Mouse (Mus musculus): ENCODE measurements around the gene Rfx3.
A peak's percentile ranks its signal among the peaks of the same experiment; 100 is the strongest.

Rfx3 gene

GRCm38 (mm10) chr19:28010471-28011395 is at the start of gene Rfx3:
Gene Rfx3, minus strand, starts transcription at chr19:28011166.
- DNase-seq (ENCODE audit: low spot score): peak; percentile 90

GRCm38 (mm10) chr19:28052058-28052457 is 41.1 kb upstream of the Rfx3 start:
- no peak for DNase-seq (ENCODE audit: low spot score)

GRCm38 (mm10) chr19:28051571-28051970 is 40.6 kb upstream of the Rfx3 start:
- no peak for DNase-seq (ENCODE audit: low spot score)

- no peak for DNase-seq (ENCODE audit: low spot score)
These were observed 38.3 kb upstream of the Rfx3 start for GRCm38 (mm10) chr19:28049280-28049679.

- DNase-seq (ENCODE audit: low spot score): no peak
These were observed 35.8 kb upstream of the Rfx3 start for GRCm38 (mm10) chr19:28046806-28047205.

GRCm38 (mm10) chr19:28044950-28045349 is 34.0 kb upstream of the Rfx3 start:
- no peak for DNase-seq (ENCODE audit: low spot score)

GRCm38 (mm10) chr19:28011718-28012499 is 943 bp upstream of the Rfx3 start:
- DNase-seq (ENCODE audit: low spot score): no peak

- DNase-seq (ENCODE audit: low spot score): peak; percentile 95
These were observed 391 bp upstream of the Rfx3 start for GRCm38 (mm10) chr19:28011396-28011717.

- peak; percentile 44 for DNase-seq (ENCODE audit: low spot score)
These were observed 1.2 kb downstream of the Rfx3 start for GRCm38 (mm10) chr19:28009587-28010281.

- DNase-seq (ENCODE audit: low spot score): no peak
These were observed 6.8 kb downstream of the Rfx3 start for GRCm38 (mm10) chr19:28004190-28004589.

GRCm38 (mm10) chr19:28003474-28003873 is 7.5 kb downstream of the Rfx3 start:
- DNase-seq (ENCODE audit: low spot score): no peak

GRCm38 (mm10) chr19:28002708-28003107 is 8.3 kb downstream of the Rfx3 start:
- no peak for DNase-seq (ENCODE audit: low spot score)

- no peak for DNase-seq (ENCODE audit: low spot score)
These were observed 18.2 kb downstream of the Rfx3 start for GRCm38 (mm10) chr19:27992800-27993199.

- DNase-seq (ENCODE audit: low spot score): no peak
These were observed 22.2 kb downstream of the Rfx3 start for GRCm38 (mm10) chr19:27988746-27989145.

- DNase-seq (ENCODE audit: low spot score): no peak
These were observed 43.4 kb downstream of the Rfx3 start for GRCm38 (mm10) chr19:27967590-27967989.

GRCm38 (mm10) chr19:27961271-27961670 is 49.7 kb downstream of the Rfx3 start:
- no peak for DNase-seq (ENCODE audit: low spot score)

GRCm38 (mm10) chr19:27935453-27935852 is 75.5 kb downstream of the Rfx3 start:
- DNase-seq (ENCODE audit: low spot score): no peak

GRCm38 (mm10) chr19:27931136-27931535 is 79.8 kb downstream of the Rfx3 start:
- DNase-seq (ENCODE audit: low spot score): no peak

GRCm38 (mm10) chr19:27926378-27926777 is 84.6 kb downstream of the Rfx3 start:
- DNase-seq (ENCODE audit: low spot score): no peak

GRCm38 (mm10) chr19:27919040-27919439 is 91.9 kb downstream of the Rfx3 start:
- DNase-seq (ENCODE audit: low spot score): no peak

- DNase-seq (ENCODE audit: low spot score): no peak
These were observed 94.5 kb downstream of the Rfx3 start for GRCm38 (mm10) chr19:27916446-27916845.

GRCm38 (mm10) chr19:27906976-27907375 is 104.0 kb downstream of the Rfx3 start:
- no peak for DNase-seq (ENCODE audit: low spot score)

GRCm38 (mm10) chr19:27905976-27906375 is 105.0 kb downstream of the Rfx3 start:
- no peak for DNase-seq (ENCODE audit: low spot score)
